Mouse (Mus musculus): ENCODE results near the gene Trip12. TPM values are rescaled to one million over a fixed set of nuclear protein-coding genes. Genes with fewer than 3 reads are reported as not detected.

The Trip12 gene
- polyA plus RNA-seq, 1 experiment from 2014 or later = 40.7 TPM

DNA sequence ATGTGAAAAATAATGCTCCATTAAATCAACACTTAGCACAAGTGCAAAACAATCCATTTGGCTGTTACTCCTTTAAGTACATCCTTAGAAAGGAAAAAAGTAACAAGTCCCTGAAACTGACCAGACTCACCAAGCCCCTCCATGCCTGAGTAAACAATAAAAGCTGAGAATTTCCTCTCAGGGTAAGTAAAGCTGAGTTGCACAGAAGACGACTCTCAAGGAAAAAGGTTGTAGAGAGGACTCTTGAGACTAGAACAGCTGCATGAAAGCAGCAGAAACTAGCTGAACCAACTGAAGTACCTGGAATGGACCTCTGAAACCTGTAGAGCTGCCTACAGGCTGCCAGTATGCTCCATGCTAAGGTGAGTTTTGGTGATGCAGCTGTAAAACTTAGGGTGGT lies 103.2 kb downstream of the Trip12 start:
- Histone ChIP-seq H3K9ac (ENCODE audit: low read depth, low read length) (no peak overlapping the region), H3K4me2 (replicated peaks; ENCODE audit: low read depth) (no peak overlapping the region), H3K36me3 (ENCODE audit: control insufficient read depth, insufficient read depth) (peaks cover 65% of the 10 kb centered on the region), H3K4me1 (replicated peaks; ENCODE audit: control insufficient read depth, insufficient read depth, low read length) (no peaks in the 10 kb centered on the region), H3K4me3 (ENCODE audit: low read depth, low read length) (no peak overlapping the region), H3K27me3 (replicated peaks; ENCODE audit: control insufficient read depth, insufficient read depth, low read length) (no peaks in the 10 kb centered on the region), H3K27ac (ENCODE audit: low read depth, low read length) (no peak overlapping the region), H3K9me3 (ENCODE audit: control insufficient read depth) (no peaks in the 10 kb centered on the region)
- no peak for TF ChIP-seq CTCF (IDR thresholded peaks at IDR 0.05; ENCODE audit: low read depth)
- 50% methylated on average over 1 of the region's 1 CpGs for WGBS
- no peak for ATAC-seq

DNA sequence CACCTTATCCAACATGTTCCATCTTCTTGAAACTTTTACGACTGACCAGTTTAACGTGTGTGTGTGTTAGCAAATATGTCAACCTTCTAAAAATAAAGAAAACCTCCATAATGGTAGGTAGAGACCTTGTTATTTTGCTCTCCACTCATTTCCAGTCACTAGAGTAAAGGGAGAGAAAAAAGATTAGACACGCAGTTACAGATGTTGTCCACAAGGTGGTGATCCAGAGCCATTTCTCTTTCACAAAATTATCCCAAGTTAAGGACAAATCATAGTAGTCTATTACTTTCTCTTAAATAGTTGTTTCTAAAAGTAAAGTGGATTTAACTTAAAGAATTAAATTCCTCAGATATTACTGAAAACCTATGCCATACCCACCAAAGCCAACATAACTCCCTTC lies 106.5 kb downstream of the Trip12 start:
- Histone ChIP-seq H3K36me3 (ENCODE audit: control insufficient read depth, insufficient read depth) (peaks cover 53% of the 10 kb centered on the region), H3K9ac (ENCODE audit: low read depth, low read length) (no peak overlapping the region), H3K9me3 (ENCODE audit: control insufficient read depth) (no peaks in the 10 kb centered on the region), H3K4me1 (replicated peaks; ENCODE audit: control insufficient read depth, insufficient read depth, low read length) (no peaks in the 10 kb centered on the region), H3K4me2 (replicated peaks; ENCODE audit: low read depth) (no peak overlapping the region), H3K4me3 (ENCODE audit: low read depth, low read length) (no peak overlapping the region), H3K27me3 (replicated peaks; ENCODE audit: control insufficient read depth, insufficient read depth, low read length) (no peaks in the 10 kb centered on the region), H3K27ac (ENCODE audit: low read depth, low read length) (no peak overlapping the region)
- ATAC-seq = no peak
- WGBS = 52% methylated on average over 3 of the region's 3 CpGs
- TF ChIP-seq CTCF (IDR thresholded peaks at IDR 0.05; ENCODE audit: low read depth) = peak; percentile 82

DNA sequence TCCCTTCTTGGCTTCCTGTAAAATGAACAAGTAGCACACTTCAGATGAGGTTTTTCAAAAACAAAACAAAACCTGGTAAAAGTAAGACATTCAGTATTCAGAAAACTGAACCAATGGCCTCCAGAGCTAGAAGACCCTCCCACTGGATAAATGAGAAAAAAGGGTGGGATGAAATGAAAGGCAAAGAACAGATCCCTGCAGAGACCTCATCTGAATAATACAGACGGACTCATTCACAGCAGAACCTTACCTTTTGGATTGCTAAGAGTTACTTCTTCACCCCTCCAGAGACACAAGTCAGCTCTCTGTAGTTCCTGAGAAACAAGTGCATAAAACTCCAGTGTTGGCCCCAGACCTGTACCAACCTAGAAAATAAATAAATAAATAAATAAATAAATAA lies 108.6 kb downstream of the Trip12 start:
- H3K4me1 ChIP-seq (replicated peaks; ENCODE audit: control insufficient read depth, insufficient read depth, low read length) = no peaks in the 10 kb centered on the region
- no peak overlapping the region for H3K27ac ChIP-seq (ENCODE audit: low read depth, low read length)
- no peak overlapping the region for H3K4me2 ChIP-seq (replicated peaks; ENCODE audit: low read depth)
- H3K9me3 ChIP-seq (ENCODE audit: control insufficient read depth) = no peaks in the 10 kb centered on the region
- peaks cover 49% of the 10 kb centered on the region for H3K36me3 ChIP-seq (ENCODE audit: control insufficient read depth, insufficient read depth)
- H3K27me3 ChIP-seq (replicated peaks; ENCODE audit: control insufficient read depth, insufficient read depth, low read length) = no peaks in the 10 kb centered on the region
- TF ChIP-seq CTCF (IDR thresholded peaks at IDR 0.05; ENCODE audit: low read depth) = no peak
- ATAC-seq = no peak
- WGBS = 86% methylated on average over 1 of the region's 1 CpGs
- no peak overlapping the region for H3K4me3 ChIP-seq (ENCODE audit: low read depth, low read length)
- H3K9ac ChIP-seq (ENCODE audit: low read depth, low read length) = no peak overlapping the region

DNA sequence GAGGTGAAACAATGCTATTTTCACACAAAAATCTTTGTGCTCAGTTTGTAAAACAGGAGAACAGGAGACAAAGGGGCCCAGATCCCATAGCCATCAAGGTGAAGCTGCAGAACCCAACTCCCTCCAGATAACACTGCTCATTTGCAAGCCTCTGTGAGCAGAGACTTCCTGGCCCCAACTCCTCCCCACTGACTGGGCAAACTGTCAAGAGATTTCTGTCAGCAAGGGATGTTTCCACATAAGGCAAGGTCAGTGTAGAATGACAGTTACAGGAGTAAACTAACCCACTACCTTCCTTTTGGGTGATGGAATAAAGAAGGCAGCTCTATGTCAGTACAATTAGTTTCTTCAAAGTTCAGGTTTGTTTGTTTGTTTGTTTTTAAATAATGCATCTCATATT lies 117.5 kb downstream of the Trip12 start:
- Histone ChIP-seq H3K27ac (ENCODE audit: low read depth, low read length) (no peak overlapping the region), H3K36me3 (ENCODE audit: control insufficient read depth, insufficient read depth) (peaks cover 50% of the 10 kb centered on the region), H3K9me3 (ENCODE audit: control insufficient read depth) (no peaks in the 10 kb centered on the region), H3K4me1 (replicated peaks; ENCODE audit: control insufficient read depth, insufficient read depth, low read length) (no peaks in the 10 kb centered on the region), H3K27me3 (replicated peaks; ENCODE audit: control insufficient read depth, insufficient read depth, low read length) (no peaks in the 10 kb centered on the region), H3K9ac (ENCODE audit: low read depth, low read length) (no peak overlapping the region), H3K4me2 (replicated peaks; ENCODE audit: low read depth) (no peak overlapping the region), H3K4me3 (ENCODE audit: low read depth, low read length) (no peak overlapping the region)
- TF ChIP-seq CTCF (IDR thresholded peaks at IDR 0.05; ENCODE audit: low read depth) = no peak
- ATAC-seq = no peak

DNA sequence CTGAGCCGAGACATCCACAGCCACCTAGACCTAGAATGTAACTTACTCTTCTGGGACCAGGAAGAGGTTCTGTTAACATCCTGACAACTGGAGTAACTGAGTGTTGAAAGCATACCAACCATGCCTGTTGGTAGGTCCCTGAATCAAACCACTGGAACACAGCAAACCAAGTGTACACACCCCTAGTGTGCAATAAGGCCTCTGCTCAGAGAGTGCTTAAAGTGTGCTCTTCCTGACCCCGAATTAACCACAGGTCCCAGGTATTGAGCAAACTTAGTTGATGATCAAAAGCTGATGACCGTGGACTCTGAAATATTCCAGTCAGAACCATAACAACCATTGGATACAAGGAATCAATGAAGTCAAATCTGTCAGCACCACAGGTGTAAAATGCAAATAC lies 117.9 kb downstream of the Trip12 start:
- no peak overlapping the region for H3K27ac ChIP-seq (ENCODE audit: low read depth, low read length)
- peaks cover 46% of the 10 kb centered on the region for H3K36me3 ChIP-seq (ENCODE audit: control insufficient read depth, insufficient read depth)
- ATAC-seq = no peak
- 95% methylated on average over 3 of the region's 3 CpGs for WGBS
- no peak overlapping the region for H3K9ac ChIP-seq (ENCODE audit: low read depth, low read length)
- no peaks in the 10 kb centered on the region for H3K9me3 ChIP-seq (ENCODE audit: control insufficient read depth)
- H3K27me3 ChIP-seq (replicated peaks; ENCODE audit: control insufficient read depth, insufficient read depth, low read length) = no peaks in the 10 kb centered on the region
- no peaks in the 10 kb centered on the region for H3K4me1 ChIP-seq (replicated peaks; ENCODE audit: control insufficient read depth, insufficient read depth, low read length)
- no peak for TF ChIP-seq CTCF (IDR thresholded peaks at IDR 0.05; ENCODE audit: low read depth)
- no peak overlapping the region for H3K4me3 ChIP-seq (ENCODE audit: low read depth, low read length)
- H3K4me2 ChIP-seq (replicated peaks; ENCODE audit: low read depth) = no peak overlapping the region

DNA sequence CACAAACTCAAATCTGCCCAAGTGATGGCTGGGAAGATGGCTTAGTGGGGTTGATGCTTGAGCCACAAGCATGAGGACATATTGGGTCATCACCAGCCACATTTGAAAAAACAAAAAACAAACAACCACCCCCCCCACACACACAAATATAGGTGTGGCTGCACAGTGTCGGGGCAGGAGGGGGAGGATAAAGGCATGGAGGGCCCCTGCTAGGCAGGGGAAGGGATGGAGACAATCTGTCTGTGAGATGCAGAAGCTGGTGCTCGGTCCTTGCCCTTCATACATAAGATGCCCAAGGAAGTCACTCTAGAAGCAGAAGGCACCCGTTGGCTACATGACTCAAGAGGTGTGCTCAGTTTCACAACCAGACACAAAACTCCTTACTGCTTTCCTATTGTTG lies 118.4 kb downstream of the Trip12 start:
- no peaks in the 10 kb centered on the region for H3K27me3 ChIP-seq (replicated peaks; ENCODE audit: control insufficient read depth, insufficient read depth, low read length)
- no peaks in the 10 kb centered on the region for H3K9me3 ChIP-seq (ENCODE audit: control insufficient read depth)
- TF ChIP-seq CTCF (IDR thresholded peaks at IDR 0.05; ENCODE audit: low read depth) = no peak
- no peak overlapping the region for H3K9ac ChIP-seq (ENCODE audit: low read depth, low read length)
- peak; percentile 33; the same call in 1 of the 2 replicates for ATAC-seq
- WGBS = 77% methylated on average over 3 of the region's 3 CpGs
- no peak overlapping the region for H3K27ac ChIP-seq (ENCODE audit: low read depth, low read length)
- peaks cover 44% of the 10 kb centered on the region for H3K36me3 ChIP-seq (ENCODE audit: control insufficient read depth, insufficient read depth)
- no peak overlapping the region for H3K4me3 ChIP-seq (ENCODE audit: low read depth, low read length)
- H3K4me2 ChIP-seq (replicated peaks; ENCODE audit: low read depth) = no peak overlapping the region
- no peaks in the 10 kb centered on the region for H3K4me1 ChIP-seq (replicated peaks; ENCODE audit: control insufficient read depth, insufficient read depth, low read length)
